Mouse (Mus musculus) limb, embryonic 13.5 days (tissue): ENCODE measurements at regions not wholly inside any gene's neighbourhood (a gene's known extent, or its start where the extent isn't known, plus 50 kb on each side); places are given as distances from the start of the nearest gene placed in this dataset.

ENCODE experiments used
- ATAC-seq: fragments of 200-750 bp; cut with Nextera tagmentation; 2 replicates; pipeline ENCODE4 v1.8.0; 2017; ENCODE audit warnings: low read depth, moderate number of reproducible peaks, moderate TSS enrichment; ENCODE audit not compliant: low FRiP score
- H3K27ac ChIP-seq: fragments of 300-500 bp; sonication (generic); 2 replicates; pipeline ENCODE4 v1.5.1; 2015; ENCODE audit warnings: inconsistent platforms, mild to moderate bottlenecking, moderate library complexity
- H3K27me3 ChIP-seq: fragments of 300-500 bp; sonication (generic); 2 replicates; pipeline ENCODE4 v1.6.1; 2015; ENCODE audit warnings: mild to moderate bottlenecking, inconsistent platforms
- H3K36me3 ChIP-seq: fragments of 300-500 bp; sonication (generic); 2 replicates; pipeline ENCODE4 v1.6.1; 2015; ENCODE audit warnings: inconsistent platforms, mild to moderate bottlenecking, moderate library complexity
- H3K4me1 ChIP-seq: fragments of 300-500 bp; sonication (generic); 2 replicates; pipeline ENCODE4 v1.6.1; 2015; ENCODE audit warnings: inconsistent platforms
- H3K4me2 ChIP-seq: fragments of 300-500 bp; sonication (generic); replicated peaks from 2 replicates; pipeline ENCODE4 v1.6.1; 2015; ENCODE audit warnings: inconsistent platforms, mild to moderate bottlenecking, moderate library complexity
- H3K4me3 ChIP-seq: fragments of 300-500 bp; sonication (generic); 2 replicates; pipeline ENCODE4 v1.5.1; 2015; ENCODE audit warnings: moderate library complexity, mild to moderate bottlenecking, inconsistent platforms
- H3K9ac ChIP-seq: fragments of 300-500 bp; sonication (generic); 2 replicates; pipeline ENCODE4 v1.6.1; 2015; ENCODE audit warnings: mild to moderate bottlenecking, inconsistent platforms
- H3K9me3 ChIP-seq: fragments of 300-500 bp; sonication (generic); 2 replicates; pipeline ENCODE4 v1.6.1; 2016; ENCODE audit warnings: inconsistent platforms
- WGBS: fragments of 180-500 bp; shearing (Covaris S2); methylation state at CpG from one replicate; pipeline ENCODE4 v1.1.7; 2015; 5-methylcytosine and 5-hydroxymethylcytosine counted together

DNA sequence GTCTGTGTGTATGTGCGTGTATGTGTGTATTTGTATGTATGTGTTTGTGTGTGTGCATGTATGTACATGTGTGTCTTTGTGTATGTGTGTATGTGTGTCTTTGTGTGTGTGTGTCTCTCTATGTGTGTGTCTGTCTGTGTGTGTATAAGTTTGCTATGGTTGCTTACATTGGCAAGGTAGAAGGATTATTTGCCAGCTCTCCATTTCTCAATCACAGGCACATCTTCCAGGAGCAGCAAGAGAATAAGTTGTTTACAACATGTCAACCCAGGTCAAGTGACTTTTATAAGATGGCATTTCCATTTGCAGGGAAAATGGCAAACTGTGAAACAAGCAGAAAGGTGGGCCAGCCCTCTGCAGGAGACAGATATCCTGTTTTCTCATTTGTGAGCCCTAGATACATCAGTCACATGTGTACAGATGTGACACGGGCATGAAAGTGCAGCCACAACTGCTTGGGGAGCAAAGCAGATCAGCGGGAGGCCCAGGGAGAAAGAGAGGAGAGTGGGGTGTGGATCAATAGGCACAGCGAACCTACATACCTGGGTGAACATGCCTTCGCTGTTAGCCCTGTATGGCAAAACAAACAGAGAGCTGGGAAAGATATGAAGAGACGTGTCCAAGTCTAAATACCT, 86.1 kb downstream of the Psmg1 start:
- Histone ChIP-seq H3K27ac (no peak overlapping the region), H3K9ac (no peak overlapping the region), H3K36me3 (no peaks in the 10 kb centered on the region), H3K4me1 (0 out of 2 replicates have a peak, but pooled peaks cover 7% of the 10 kb centered on the region), H3K27me3 (no peaks in the 10 kb centered on the region), H3K9me3 (no peaks in the 10 kb centered on the region), H3K4me3 (no peak overlapping the region), H3K4me2 (no peak overlapping the region)
- ATAC-seq = no peak
- 83% methylated on average over 6 of the region's 6 CpGs for WGBS

- Histone ChIP-seq H3K9ac (no peak overlapping the region), H3K4me1 (peaks cover 8% of the 10 kb centered on the region; the same call in 1 of the 2 replicates), H3K9me3 (no peaks in the 10 kb centered on the region), H3K36me3 (no peaks in the 10 kb centered on the region), H3K4me2 (no peak overlapping the region), H3K27ac (no peak overlapping the region), H3K4me3 (no peak overlapping the region), H3K27me3 (no peaks in the 10 kb centered on the region)
- no peak for ATAC-seq
- 55% methylated on average over 3 of the region's 3 CpGs for WGBS
Observed at GRCm38 (mm10) chr16:95903383-95903913, 87.3 kb downstream of the Psmg1 start.

DNA sequence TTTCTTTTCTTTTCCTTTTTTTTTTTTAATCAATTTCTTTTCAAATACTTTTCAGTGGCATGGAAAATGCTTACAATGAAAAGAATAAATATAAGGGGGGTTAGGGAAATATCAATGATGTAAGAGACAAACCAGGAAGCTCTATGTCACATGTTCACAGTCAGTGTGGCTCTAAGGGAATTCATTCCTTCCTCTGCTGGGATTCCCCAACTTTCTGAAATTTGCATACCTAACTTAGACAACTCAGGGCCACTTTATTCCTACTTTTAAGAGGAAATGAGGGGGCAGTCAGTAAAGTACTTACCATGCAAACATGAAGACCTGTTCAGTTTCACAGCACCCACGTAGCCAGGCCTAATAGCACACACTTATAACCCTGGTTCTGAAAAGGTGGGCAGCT, 88.6 kb downstream of the Psmg1 start:
- H3K4me3 ChIP-seq = no peak overlapping the region
- H3K27ac ChIP-seq = no peak overlapping the region
- no peak for ATAC-seq
- H3K36me3 ChIP-seq = no peaks in the 10 kb centered on the region
- no peak overlapping the region for H3K4me2 ChIP-seq
- H3K9me3 ChIP-seq = no peaks in the 10 kb centered on the region
- WGBS = 88% methylated on average over 1 of the region's 1 CpGs
- peaks cover 12% of the 10 kb centered on the region; the same call in 1 of the 2 replicates for H3K4me1 ChIP-seq
- H3K27me3 ChIP-seq = no peaks in the 10 kb centered on the region
- no peak overlapping the region for H3K9ac ChIP-seq

- ATAC-seq = no peak
- H3K4me3 ChIP-seq = no peak overlapping the region
- no peak overlapping the region for H3K4me2 ChIP-seq
- H3K9me3 ChIP-seq = no peaks in the 10 kb centered on the region
- peaks cover 12% of the 10 kb centered on the region; the same call in 1 of the 2 replicates for H3K4me1 ChIP-seq
- H3K9ac ChIP-seq = no peak overlapping the region
- WGBS = 81% methylated on average over 9 of the region's 9 CpGs
- H3K27me3 ChIP-seq = no peaks in the 10 kb centered on the region
- no peak overlapping the region for H3K27ac ChIP-seq
- H3K36me3 ChIP-seq = no peaks in the 10 kb centered on the region
Observed at GRCm38 (mm10) chr16:95901388-95901787, 89.4 kb downstream of the Psmg1 start.

GRCm38 (mm10) chr16:95900181-95900580, 90.6 kb downstream of the Psmg1 start:
- Histone ChIP-seq H3K27ac (no peak overlapping the region), H3K4me2 (no peak overlapping the region), H3K9me3 (no peaks in the 10 kb centered on the region), H3K27me3 (no peaks in the 10 kb centered on the region), H3K9ac (no peak overlapping the region), H3K4me1 (peaks cover 12% of the 10 kb centered on the region; the same call in 1 of the 2 replicates), H3K36me3 (no peaks in the 10 kb centered on the region), H3K4me3 (no peak overlapping the region)
- ATAC-seq = no peak
- 36% methylated on average over 9 of the region's 9 CpGs for WGBS

- no peak overlapping the region for H3K4me2 ChIP-seq
- 76% methylated on average over 3 of the region's 3 CpGs for WGBS
- no peak for ATAC-seq
- H3K27me3 ChIP-seq = no peaks in the 10 kb centered on the region
- no peaks in the 10 kb centered on the region for H3K36me3 ChIP-seq
- no peak overlapping the region for H3K27ac ChIP-seq
- no peak overlapping the region for H3K9ac ChIP-seq
- H3K4me1 ChIP-seq = peaks cover 12% of the 10 kb centered on the region; the same call in 1 of the 2 replicates
- no peak overlapping the region for H3K4me3 ChIP-seq
- no peaks in the 10 kb centered on the region for H3K9me3 ChIP-seq
Observed at GRCm38 (mm10) chr16:95899672-95900071, 91.1 kb downstream of the Psmg1 start.

GRCm38 (mm10) chr16:95897843-95898242, 92.9 kb downstream of the Psmg1 start:
- 71% methylated on average over 7 of the region's 7 CpGs for WGBS
- Histone ChIP-seq H3K27me3 (no peaks in the 10 kb centered on the region), H3K9ac (no peak overlapping the region), H3K4me3 (no peak overlapping the region), H3K9me3 (no peaks in the 10 kb centered on the region), H3K27ac (no peak overlapping the region), H3K4me1 (peaks cover 5% of the 10 kb centered on the region; the same call in 1 of the 2 replicates), H3K36me3 (no peaks in the 10 kb centered on the region), H3K4me2 (no peak overlapping the region)
- no peak for ATAC-seq

- Histone ChIP-seq H3K4me1 (peaks cover 5% of the 10 kb centered on the region; the same call in 1 of the 2 replicates), H3K27me3 (no peaks in the 10 kb centered on the region), H3K27ac (no peak overlapping the region), H3K4me3 (no peak overlapping the region), H3K36me3 (no peaks in the 10 kb centered on the region), H3K9me3 (no peaks in the 10 kb centered on the region), H3K9ac (no peak overlapping the region), H3K4me2 (no peak overlapping the region)
- WGBS = 77% methylated on average over 6 of the region's 6 CpGs
- no peak for ATAC-seq
Observed at GRCm38 (mm10) chr16:95896126-95896525, 94.6 kb downstream of the Psmg1 start.

DNA sequence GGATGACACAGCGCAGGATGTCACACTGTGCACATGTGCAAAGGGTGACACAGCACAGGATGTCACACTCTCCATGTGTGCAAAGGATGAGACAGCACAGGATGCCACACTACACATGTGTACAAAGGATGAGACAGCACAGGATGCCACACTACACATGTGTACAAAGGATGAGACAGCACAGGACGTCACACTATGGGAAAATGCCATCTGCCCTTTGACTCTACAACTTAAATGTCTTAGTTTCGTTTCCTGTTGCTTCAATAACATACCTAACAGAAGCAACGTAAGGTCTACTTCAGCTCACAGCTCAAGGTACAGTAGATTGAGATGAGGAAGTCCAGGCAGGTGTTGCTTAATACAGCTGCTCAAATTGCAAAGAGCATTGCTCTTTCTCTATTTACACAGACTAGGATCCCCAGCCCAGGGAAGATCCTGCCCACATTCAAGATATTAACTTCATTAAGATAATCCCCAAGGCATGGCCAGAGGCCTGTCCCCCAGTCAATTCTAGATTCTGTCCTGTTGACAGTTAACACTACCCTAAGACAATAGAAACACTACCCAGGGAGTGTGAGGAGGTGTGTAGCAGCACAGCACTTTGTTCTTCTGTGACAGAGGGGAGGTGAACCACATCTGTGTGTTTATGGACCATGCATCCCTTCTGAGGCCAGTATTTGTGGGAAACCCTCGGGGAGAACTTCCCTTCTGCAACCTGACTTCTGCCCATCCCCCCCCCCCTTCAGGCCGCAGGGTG, 97.0 kb downstream of the Psmg1 start:
- ATAC-seq = no peak
- H3K36me3 ChIP-seq = no peaks in the 10 kb centered on the region
- H3K9ac ChIP-seq = no peak overlapping the region
- WGBS = 68% methylated on average over 6 of the region's 6 CpGs
- H3K4me2 ChIP-seq = no peak overlapping the region
- no peaks in the 10 kb centered on the region for H3K27me3 ChIP-seq
- H3K27ac ChIP-seq = no peak overlapping the region
- no peak overlapping the region for H3K4me3 ChIP-seq
- peaks cover 5% of the 10 kb centered on the region; the same call in 1 of the 2 replicates for H3K4me1 ChIP-seq
- H3K9me3 ChIP-seq = no peaks in the 10 kb centered on the region

DNA sequence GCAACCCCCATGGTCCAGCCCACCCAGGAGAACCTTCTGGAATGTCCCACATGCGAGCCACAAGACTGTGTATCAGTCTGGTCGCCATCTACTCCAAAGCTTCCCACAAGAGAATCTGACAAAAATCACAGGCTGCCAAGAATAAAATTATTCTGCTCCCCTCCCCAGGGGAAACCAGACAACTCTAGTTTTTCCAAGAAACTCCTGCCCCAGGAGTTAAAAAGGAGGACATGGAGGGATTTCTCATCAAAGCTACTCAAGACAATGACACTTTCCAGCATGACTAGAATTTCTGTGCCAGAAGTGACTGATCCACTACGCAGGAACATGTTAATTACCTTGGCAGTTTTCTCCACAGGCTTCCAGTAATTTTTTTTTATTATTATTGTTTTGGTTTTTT, 98.4 kb downstream of the Psmg1 start:
- no peaks in the 10 kb centered on the region for H3K9me3 ChIP-seq
- no peak overlapping the region for H3K4me3 ChIP-seq
- 73% methylated on average over 3 of the region's 3 CpGs for WGBS
- no peak overlapping the region for H3K27ac ChIP-seq
- H3K4me1 ChIP-seq = no peaks in the 10 kb centered on the region
- no peak overlapping the region for H3K4me2 ChIP-seq
- H3K27me3 ChIP-seq = no peaks in the 10 kb centered on the region
- no peak for ATAC-seq
- no peaks in the 10 kb centered on the region for H3K36me3 ChIP-seq
- no peak overlapping the region for H3K9ac ChIP-seq

DNA sequence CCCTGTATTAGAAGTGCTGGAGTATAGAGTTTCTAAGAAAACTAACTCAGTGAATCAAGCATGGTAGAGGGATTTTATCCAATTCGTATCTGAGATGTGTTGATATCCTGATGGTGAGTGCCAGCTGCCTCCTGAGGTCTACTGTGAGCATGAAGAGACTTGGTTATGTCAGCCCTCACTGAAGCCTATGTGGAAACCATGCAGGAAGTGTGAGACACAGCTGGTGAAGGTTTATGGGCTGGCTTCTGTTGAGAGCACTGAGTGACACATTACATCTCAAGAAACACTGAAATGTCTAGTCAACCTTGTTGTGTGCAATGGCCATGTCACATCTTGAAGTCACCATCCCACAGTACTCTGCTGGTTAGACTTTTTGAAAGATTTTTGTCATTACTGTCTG, 104.6 kb downstream of the Psmg1 start:
- no peak for ATAC-seq
- Histone ChIP-seq H3K4me3 (no peak overlapping the region), H3K9ac (no peak overlapping the region), H3K9me3 (no peaks in the 10 kb centered on the region), H3K27ac (no peak overlapping the region), H3K4me1 (no peaks in the 10 kb centered on the region), H3K27me3 (no peaks in the 10 kb centered on the region), H3K4me2 (no peak overlapping the region), H3K36me3 (no peaks in the 10 kb centered on the region)
- 83% methylated on average over 1 of the region's 1 CpGs for WGBS

GRCm38 (mm10) chr16:95873297-95873696, 117.5 kb downstream of the Psmg1 start:
- no peaks in the 10 kb centered on the region for H3K27me3 ChIP-seq
- no peaks in the 10 kb centered on the region for H3K36me3 ChIP-seq
- H3K9ac ChIP-seq = no peak overlapping the region
- H3K4me1 ChIP-seq = peaks cover 19% of the 10 kb centered on the region
- no peak overlapping the region for H3K27ac ChIP-seq
- no peak overlapping the region for H3K4me2 ChIP-seq
- no peaks in the 10 kb centered on the region for H3K9me3 ChIP-seq
- H3K4me3 ChIP-seq = no peak overlapping the region
- 96% methylated on average over 4 of the region's 4 CpGs for WGBS
- no peak for ATAC-seq
